Mouse (Mus musculus) spleen, adult 2 months (tissue): ENCODE measurements around the gene Gse1. TPM values are rescaled to one million over a fixed set of nuclear protein-coding genes. Genes with fewer than 3 reads are reported as not detected.

Source experiments
- DNase-seq, 2 experiments: peaks; one replicate each; pipeline versions ENCODE4 v3.0.0 to v3.0.0-alpha.2; 2012 to 2021; ENCODE audit warnings: low spot score in 2 of 2, low read depth in 1 of 2
- H3K27ac ChIP-seq: fragments of 200-500 bp; 2 replicates; pipeline ENCODE4 v1.5.1; 2012; ENCODE audit warnings: low read length, inconsistent platforms; ENCODE audit not compliant: insufficient read depth
- H3K27me3 ChIP-seq: fragments of 200-500 bp; 2 replicates; pipeline ENCODE4 v1.6.1; 2012; ENCODE audit warnings: mild to moderate bottlenecking, moderate library complexity, low read length, inconsistent platforms; ENCODE audit not compliant: control insufficient read depth, insufficient read depth
- H3K36me3 ChIP-seq: fragments of 200-500 bp; 2 replicates; pipeline ENCODE4 v1.6.1; 2012; ENCODE audit warnings: mild to moderate bottlenecking, low read length, inconsistent platforms; ENCODE audit not compliant: control insufficient read depth, insufficient read depth
- H3K4me1 ChIP-seq: fragments of 200-500 bp; 2 replicates; pipeline ENCODE4 v1.6.1; 2011; ENCODE audit warnings: inconsistent platforms; ENCODE audit not compliant: control insufficient read depth, insufficient read depth, insufficient read length
- H3K4me3 ChIP-seq: fragments of 200-500 bp; 2 replicates; pipeline ENCODE4 v1.5.1; 2011; ENCODE audit warnings: mild to moderate bottlenecking, inconsistent platforms; ENCODE audit not compliant: insufficient read depth, insufficient read length; ENCODE audit errors: extremely low read depth
- CTCF ChIP-seq: fragments of 200-500 bp; IDR thresholded peaks from 2 replicates; pipeline ENCODE4 v1.5.1; 2011; ENCODE audit warnings: mild to moderate bottlenecking, inconsistent platforms; ENCODE audit not compliant: insufficient read depth, insufficient read length, insufficient replicate concordance; ENCODE audit errors: extremely low read depth
- POLR2A ChIP-seq: fragments of 200-500 bp; IDR thresholded peaks from 2 replicates; pipeline ENCODE4 v1.6.1; 2011; ENCODE audit warnings: low read depth, low read length, inconsistent platforms
- WGBS: fragments of 180-500 bp; shearing (Covaris S2); methylation state at CpG from one replicate; pipeline ENCODE4 v1.1.7; 2018; 5-methylcytosine and 5-hydroxymethylcytosine counted together
- polyA plus RNA-seq: library from polyadenylated mRNA; depleted of rRNA; stranded (reverse); fragments of >200 nt; gene quantifications from 2 replicates; pipeline ENCODE4 v1.2.3, GENCODE M21; 2012

Gene Gse1
- polyA plus RNA-seq, 1 experiment = 39.2 TPM

DNA sequence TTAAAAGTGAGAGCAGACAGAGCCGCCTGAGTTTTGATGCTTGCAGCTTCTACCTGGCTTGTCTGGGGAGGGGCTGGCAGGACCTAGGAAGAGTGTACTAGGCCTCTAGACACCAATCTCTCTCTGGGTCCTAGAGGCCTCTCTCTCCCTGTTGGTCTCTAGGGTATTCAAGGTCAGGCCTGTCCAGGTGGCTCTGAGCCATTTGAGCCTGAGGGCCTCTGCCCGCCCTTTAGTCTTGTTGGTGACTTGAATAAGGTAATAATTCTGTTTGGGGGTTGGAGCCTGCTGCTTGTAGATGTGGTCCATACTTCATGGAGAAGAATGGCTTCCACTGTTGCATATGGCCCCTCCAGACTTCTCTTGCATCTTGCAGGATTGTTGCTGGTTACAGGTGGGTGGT is 287.0 kb downstream of the Gse1 start:
- TF ChIP-seq CTCF (no peak), POLR2A (no peak)
- no peaks in the 10 kb centered on the region; the same call in 1 of the 2 replicates for H3K36me3 ChIP-seq

DNA sequence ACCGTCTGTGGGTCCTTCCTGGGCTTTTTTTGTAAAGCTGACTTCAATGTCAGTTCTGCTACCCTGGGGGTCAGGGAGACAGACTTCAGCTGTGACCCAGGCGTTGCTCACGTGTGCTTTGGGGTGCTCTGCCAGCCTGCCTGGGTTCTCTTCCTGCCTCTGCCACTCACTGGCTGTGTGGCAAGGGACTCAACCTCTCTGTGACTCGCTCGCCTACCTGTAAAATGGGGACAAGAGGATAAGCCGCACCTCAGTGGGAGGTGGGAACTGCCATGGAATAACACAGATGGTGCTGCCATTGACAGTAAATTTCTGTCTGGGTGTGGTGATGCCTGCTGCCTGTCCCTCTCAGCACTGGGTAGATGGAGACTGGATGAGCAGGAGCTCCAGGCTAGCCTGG is 287.4 kb downstream of the Gse1 start:
- no peaks in the 10 kb centered on the region for H3K27me3 ChIP-seq
- H3K4me1 ChIP-seq = peaks cover under 1% of the 10 kb centered on the region; the same call in 1 of the 2 replicates
- 86% methylated on average over 6 of the region's 6 CpGs for WGBS
- no peak for TF ChIP-seq POLR2A
- no peak for TF ChIP-seq CTCF
- H3K27ac ChIP-seq = no peak overlapping the region
- no peak for DNase-seq
- H3K36me3 ChIP-seq = no peaks in the 10 kb centered on the region; the same call in 1 of the 2 replicates
- H3K4me3 ChIP-seq = no peak overlapping the region

More for the DNA sequence above, 287.0 kb downstream of the Gse1 start:
- WGBS = 91% methylated on average over 2 of the region's 2 CpGs
- no peak overlapping the region for H3K4me3 ChIP-seq
- DNase-seq = no peak
- H3K27me3 ChIP-seq = no peaks in the 10 kb centered on the region
- no peak overlapping the region for H3K27ac ChIP-seq
- H3K4me1 ChIP-seq = peaks cover 4% of the 10 kb centered on the region; the same call in 1 of the 2 replicates

DNA sequence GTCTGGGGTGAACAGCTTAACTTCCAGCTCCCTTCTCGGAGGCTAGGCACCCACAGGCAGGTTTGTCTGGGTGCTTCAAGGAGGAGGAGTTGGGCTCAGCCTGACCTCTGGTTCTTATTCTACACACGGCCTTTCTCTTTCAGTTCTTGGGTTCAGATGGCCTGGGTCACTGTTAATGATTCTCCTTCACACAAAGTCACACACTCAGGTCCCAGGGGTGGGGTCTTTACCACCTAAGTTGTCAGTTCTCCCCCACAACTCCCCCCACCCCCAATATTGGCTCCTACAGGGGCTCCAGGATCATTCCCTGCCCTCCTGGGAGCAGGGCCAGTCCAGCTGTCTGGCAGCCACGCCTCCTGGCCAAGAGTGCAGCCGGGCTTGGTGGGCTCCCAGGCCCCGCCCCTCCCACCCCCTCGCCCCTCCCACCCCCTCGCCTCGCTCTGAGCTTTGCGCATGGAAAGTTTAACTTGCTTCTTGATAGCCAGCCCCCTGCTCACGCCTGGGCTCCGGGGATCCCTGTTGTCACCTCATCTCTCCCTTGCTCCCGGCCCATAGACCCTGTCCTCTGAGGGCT is 288.0 kb downstream of the Gse1 start:
- Histone ChIP-seq H3K36me3 (no peaks in the 10 kb centered on the region; the same call in 1 of the 2 replicates), H3K27me3 (no peaks in the 10 kb centered on the region), H3K27ac (no peak overlapping the region), H3K4me3 (no peak overlapping the region), H3K4me1 (no peaks in the 10 kb centered on the region)
- 81% methylated on average over 12 of the region's 12 CpGs for WGBS
- no peak for DNase-seq
- TF ChIP-seq CTCF (no peak), POLR2A (no peak)

DNA sequence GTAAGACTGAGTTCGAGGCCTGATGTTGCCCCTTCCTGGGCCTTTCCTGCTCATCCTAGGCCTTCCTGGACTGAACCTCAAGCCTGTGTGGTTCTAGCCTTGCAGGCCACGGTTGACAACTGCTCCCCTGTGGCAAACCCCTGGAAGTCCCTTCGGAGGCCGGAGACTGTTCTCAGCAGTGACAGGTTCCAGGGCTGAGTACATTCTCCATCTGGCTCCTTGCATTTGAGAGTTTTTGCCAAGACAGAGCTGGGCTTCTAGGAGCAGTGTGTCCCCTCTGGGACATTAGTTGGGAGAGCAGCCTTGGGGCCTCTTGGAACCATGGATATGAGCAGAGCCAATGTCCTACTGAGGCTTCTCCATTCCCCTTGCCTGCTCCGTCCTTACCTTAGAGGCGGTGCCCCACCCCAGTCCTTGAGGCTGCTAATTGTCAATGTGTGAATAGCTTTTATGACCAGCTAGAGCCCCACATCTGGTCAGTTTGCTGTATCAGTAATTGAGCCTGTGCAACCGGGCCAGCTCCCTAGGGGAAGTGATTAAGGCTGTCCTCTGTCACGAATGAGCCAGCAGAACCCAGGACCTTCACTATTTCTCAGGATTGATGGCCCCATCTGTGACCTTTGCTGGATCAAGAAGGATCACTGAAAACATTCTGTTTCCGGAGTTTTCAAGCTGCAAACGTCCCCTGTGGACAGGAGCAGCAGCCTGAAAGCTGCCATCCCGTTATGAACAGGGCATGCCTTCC is 289.6 kb downstream of the Gse1 start:
- Histone ChIP-seq H3K4me3 (no peak overlapping the region), H3K27me3 (no peaks in the 10 kb centered on the region), H3K27ac (no peak overlapping the region), H3K4me1 (no peaks in the 10 kb centered on the region), H3K36me3 (no peaks in the 10 kb centered on the region; the same call in 1 of the 2 replicates)
- no peak for TF ChIP-seq POLR2A
- no peak for TF ChIP-seq CTCF
- WGBS = 88% methylated on average over 11 of the region's 11 CpGs
- no peak for DNase-seq

DNA sequence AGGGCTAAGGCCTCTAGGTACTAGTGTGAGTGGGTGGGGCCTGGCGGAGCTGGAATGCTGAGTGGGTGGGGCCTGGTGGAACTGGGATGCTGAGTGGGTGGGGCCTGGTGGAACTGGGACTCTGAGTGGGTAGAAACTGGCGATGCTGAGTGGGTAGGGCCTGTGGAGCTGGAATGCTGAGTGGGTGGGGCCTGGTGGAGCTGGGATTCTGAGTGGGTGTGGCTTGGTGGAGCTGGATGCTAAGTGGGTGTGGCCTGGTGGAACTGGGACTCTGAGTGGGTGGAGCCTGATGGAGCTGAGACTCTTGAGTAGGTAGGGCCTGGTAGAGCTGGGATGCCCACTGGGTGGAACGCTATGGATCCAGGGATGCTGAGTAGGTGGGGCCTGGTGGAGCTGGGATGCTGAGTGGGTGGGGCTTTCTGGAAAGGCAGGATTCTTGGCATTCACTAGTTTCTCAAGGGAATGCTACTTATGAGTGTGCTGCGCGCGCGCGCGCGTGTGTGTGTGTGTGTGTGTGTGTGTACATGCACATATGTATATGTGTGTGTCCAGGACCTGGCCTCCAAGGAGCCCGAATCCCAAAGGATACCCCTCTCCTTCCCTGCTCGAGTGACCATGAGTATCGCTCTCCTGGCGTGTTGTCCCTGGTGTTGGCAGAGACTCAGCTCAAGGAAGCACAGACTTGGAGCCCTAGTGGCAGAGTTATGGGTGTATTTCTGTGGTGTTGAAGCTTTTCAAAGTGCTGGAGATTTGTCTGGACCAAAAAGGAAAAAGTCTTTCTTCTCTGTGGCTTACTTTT is 290.7 kb downstream of the Gse1 start:
- no peak for DNase-seq

DNA sequence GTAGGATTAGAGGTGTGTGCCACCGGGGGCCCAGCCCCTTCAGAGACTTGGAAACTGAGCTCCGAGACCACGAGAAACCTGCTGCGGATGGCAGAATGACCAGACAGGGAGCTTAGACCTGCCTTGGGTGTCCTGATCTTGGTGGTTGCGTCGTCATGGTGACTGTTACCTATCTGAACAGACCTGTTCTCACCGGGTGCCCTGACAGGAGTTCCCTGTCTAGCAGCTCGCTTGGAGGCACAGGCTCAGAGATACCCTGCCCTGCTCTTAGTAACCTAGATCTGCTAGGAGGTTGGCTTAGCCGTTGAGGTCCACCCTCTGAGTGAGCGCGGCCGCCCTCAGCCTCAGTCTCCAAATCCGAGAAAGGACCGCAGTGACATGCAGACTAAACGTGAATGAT is 292.0 kb downstream of the Gse1 start:
- TF ChIP-seq CTCF (no peak), POLR2A (no peak)
- WGBS = 89% methylated on average over 15 of the region's 15 CpGs
- no peak overlapping the region for H3K27ac ChIP-seq
- no peaks in the 10 kb centered on the region for H3K4me1 ChIP-seq
- no peaks in the 10 kb centered on the region for H3K27me3 ChIP-seq
- DNase-seq = no peak
- no peaks in the 10 kb centered on the region for H3K36me3 ChIP-seq
- no peak overlapping the region for H3K4me3 ChIP-seq

More for the DNA sequence above, 290.7 kb downstream of the Gse1 start:
- WGBS = 94% methylated on average over 14 of the region's 14 CpGs
- Histone ChIP-seq H3K27me3 (no peaks in the 10 kb centered on the region), H3K4me1 (no peaks in the 10 kb centered on the region), H3K4me3 (no peak overlapping the region), H3K36me3 (no peaks in the 10 kb centered on the region), H3K27ac (no peak overlapping the region)
- no peak for TF ChIP-seq POLR2A
- no peak for TF ChIP-seq CTCF
